Mouse (Mus musculus) forebrain, embryonic 12.5 days (tissue): ENCODE data around the gene Slc26a1. TPM values are rescaled to one million over a fixed set of nuclear protein-coding genes. Genes with fewer than 3 reads are reported as not detected.

Experiments used
- ATAC-seq: fragments of 200-750 bp; cut with Nextera tagmentation; 2 replicates; pipeline ENCODE4 v1.8.0; 2017; ENCODE audit warnings: moderate TSS enrichment; ENCODE audit not compliant: low FRiP score
- H3K27ac ChIP-seq: fragments of 300-500 bp; sonication (generic); 2 replicates; pipeline ENCODE4 v1.5.1; 2016; ENCODE audit warnings: mild to moderate bottlenecking
- H3K27me3 ChIP-seq: fragments of 300-500 bp; sonication (generic); 2 replicates; pipeline ENCODE4 v1.6.1; 2016; ENCODE audit warnings: mild to moderate bottlenecking
- H3K36me3 ChIP-seq: fragments of 300-500 bp; sonication (generic); replicated peaks from 2 replicates; pipeline ENCODE4 v1.6.1; 2016; ENCODE audit warnings: mild to moderate bottlenecking
- H3K4me1 ChIP-seq: fragments of 300-500 bp; sonication (generic); 2 replicates; pipeline ENCODE4 v1.6.1; 2016
- H3K4me2 ChIP-seq: fragments of 300-500 bp; sonication (generic); 2 replicates; pipeline ENCODE4 v1.6.1; 2016; ENCODE audit warnings: mild to moderate bottlenecking, moderate library complexity
- H3K4me3 ChIP-seq: fragments of 300-500 bp; sonication (generic); replicated peaks from 2 replicates; pipeline ENCODE4 v1.5.1; 2016; ENCODE audit warnings: mild to moderate bottlenecking
- H3K9ac ChIP-seq: fragments of 300-500 bp; sonication (generic); 2 replicates; pipeline ENCODE4 v1.6.1; 2016; ENCODE audit warnings: mild to moderate bottlenecking
- H3K9me3 ChIP-seq: fragments of 300-500 bp; sonication (generic); 2 replicates; pipeline ENCODE4 v1.6.1; 2016
- WGBS: fragments of 180-500 bp; shearing (Covaris S2); methylation state at CpG from one replicate; pipeline ENCODE4 v1.1.7; 2016; 5-methylcytosine and 5-hydroxymethylcytosine counted together
- polyA plus RNA-seq: library from polyadenylated mRNA; unstranded; fragments of >200 nt; fragmentation: Nextera tagmentation; extraction: Ambion mirVana; gene quantifications from 2 replicates; pipeline ENCODE4 v1.2.1, GENCODE M21; 2016

Slc26a1 gene
- polyA plus RNA-seq, 1 experiment from 2014 or later, result 1.2 TPM

GRCm38 (mm10) chr5:108628891-108629633, 46.3 kb downstream of the Slc26a1 start:
- Histone ChIP-seq H3K4me1 (peaks cover 22% of the 10 kb centered on the region), H3K4me3 (peak overlapping the region; percentile 65), H3K36me3 (peaks cover 7% of the 10 kb centered on the region), H3K4me2 (peak overlapping the region; percentile 91), H3K27ac (peak overlapping the region; percentile 85), H3K9me3 (no peaks in the 10 kb centered on the region), H3K9ac (peak overlapping the region; percentile 77), H3K27me3 (no peaks in the 10 kb centered on the region)
- peak; percentile 83 for ATAC-seq
- WGBS, result 3% methylated on average over 32 of the region's 32 CpGs

- no peak overlapping the region for H3K4me2 ChIP-seq
- H3K36me3 ChIP-seq, result peaks cover 31% of the 10 kb centered on the region
- no peaks in the 10 kb centered on the region for H3K27me3 ChIP-seq
- ATAC-seq, result no peak
- H3K4me1 ChIP-seq, result peaks cover 22% of the 10 kb centered on the region
- 84% methylated on average over 4 of the region's 4 CpGs for WGBS
- no peak overlapping the region for H3K4me3 ChIP-seq
- no peak overlapping the region for H3K9ac ChIP-seq
- no peak overlapping the region for H3K27ac ChIP-seq
- H3K9me3 ChIP-seq, result no peaks in the 10 kb centered on the region
Measured at GRCm38 (mm10) chr5:108626050-108626660, 49.2 kb downstream of the Slc26a1 start.

- no peaks in the 10 kb centered on the region for H3K9me3 ChIP-seq
- H3K4me3 ChIP-seq, result no peak overlapping the region
- no peak overlapping the region for H3K9ac ChIP-seq
- ATAC-seq, result no peak
- H3K4me2 ChIP-seq, result no peak overlapping the region
- H3K27ac ChIP-seq, result no peak overlapping the region
- no peaks in the 10 kb centered on the region for H3K27me3 ChIP-seq
- 88% methylated on average over 2 of the region's 2 CpGs for WGBS
- peaks cover 54% of the 10 kb centered on the region for H3K36me3 ChIP-seq
- H3K4me1 ChIP-seq, result no peaks in the 10 kb centered on the region
Measured at GRCm38 (mm10) chr5:108621870-108622269, 53.5 kb downstream of the Slc26a1 start.

Other genes starting within 250 kb of the Slc26a1 start
- gene Atp5k, start 241.1 kb downstream of the Slc26a1 start, polyA plus RNA-seq, result 430 and 435 TPM in 2 replicates
- 0.10 TPM in 1 of 2 replicates, not detected in the other for gene Mfsd7a, start 226.7 kb downstream of the Slc26a1 start, polyA plus RNA-seq
- gene Pcgf3, start 214.3 kb downstream of the Slc26a1 start, polyA plus RNA-seq, result 36.2 and 36.8 TPM in 2 replicates
- 12.3 and 12.5 TPM in 2 replicates for gene Cplx1, start 125.5 kb downstream of the Slc26a1 start, polyA plus RNA-seq
- 57.7 and 61.0 TPM in 2 replicates for gene Gak, start 45.8 kb downstream of the Slc26a1 start, polyA plus RNA-seq
- gene Tmem175, start 45.8 kb downstream of the Slc26a1 start, polyA plus RNA-seq, result 19.6 and 20.0 TPM in 2 replicates
- 9.5 and 9.6 TPM in 2 replicates for gene Idua, start 15.2 kb downstream of the Slc26a1 start, polyA plus RNA-seq
- 19.7 and 20.7 TPM in 2 replicates for gene Dgkq, start 5.9 kb downstream of the Slc26a1 start, polyA plus RNA-seq
- gene Fgfrl1, start 16.8 kb upstream of the Slc26a1 start, polyA plus RNA-seq, result 17.6 and 19.3 TPM in 2 replicates
- 0.29 TPM in 1 of 2 replicates, not detected in the other for gene Rnf212, start 99.4 kb upstream of the Slc26a1 start, polyA plus RNA-seq
- gene Tmed11, start 119.8 kb upstream of the Slc26a1 start, polyA plus RNA-seq, result not detected in 2 replicates
- not detected in 2 replicates for gene Vmn2r8, start 133.3 kb upstream of the Slc26a1 start, polyA plus RNA-seq
- gene Vmn2r9, start 177.0 kb upstream of the Slc26a1 start, polyA plus RNA-seq, result not detected in 2 replicates